Mouse (Mus musculus): ENCODE data around the gene Tomm6. TPM values are rescaled to one million over a fixed set of nuclear protein-coding genes. Genes with fewer than 3 reads are reported as not detected.

Gene Tomm6
- 327 and 354 TPM in 2 replicates for polyA plus RNA-seq (2016; fragmentation: Nextera tagmentation; extraction: Ambion mirVana)

DNA sequence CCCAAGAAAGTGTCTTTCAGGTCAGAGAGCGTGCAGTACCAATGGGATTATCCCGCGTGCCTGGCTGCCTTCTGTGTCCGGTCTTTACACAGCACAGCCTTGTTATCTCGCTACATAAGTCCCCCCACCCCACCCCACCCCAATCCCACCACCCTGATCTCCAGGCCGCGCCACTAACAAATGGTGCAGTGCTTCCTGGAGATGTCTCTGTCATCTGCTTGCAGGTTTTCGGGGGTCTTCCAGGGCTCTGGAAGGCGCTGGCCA, at the start of gene Tomm6:
Tomm6 (minus strand) TSS at position 43 of the 264 bp plus-strand sequence.
- H3K36me3 ChIP-seq = peaks cover 16% of the 10 kb centered on the region
- 0% methylated on average over 9 of the region's 9 CpGs for WGBS
- H3K4me2 ChIP-seq (replicated peaks) = peak within 1 kb of the TSS; percentile 86
- H3K4me3 ChIP-seq = peak within 1 kb of the TSS; percentile 72
- H3K9ac ChIP-seq = peak within 1 kb of the TSS; percentile 84
- peak within 1 kb of the TSS; percentile 77 for H3K27ac ChIP-seq
- peaks cover 22% of the 10 kb centered on the region for H3K4me1 ChIP-seq
- no peak for ATAC-seq (ENCODE audit: low FRiP score, low read depth)
- no peaks in the 10 kb centered on the region for H3K9me3 ChIP-seq
- no peaks in the 10 kb centered on the region for H3K27me3 ChIP-seq (replicated peaks)

DNA sequence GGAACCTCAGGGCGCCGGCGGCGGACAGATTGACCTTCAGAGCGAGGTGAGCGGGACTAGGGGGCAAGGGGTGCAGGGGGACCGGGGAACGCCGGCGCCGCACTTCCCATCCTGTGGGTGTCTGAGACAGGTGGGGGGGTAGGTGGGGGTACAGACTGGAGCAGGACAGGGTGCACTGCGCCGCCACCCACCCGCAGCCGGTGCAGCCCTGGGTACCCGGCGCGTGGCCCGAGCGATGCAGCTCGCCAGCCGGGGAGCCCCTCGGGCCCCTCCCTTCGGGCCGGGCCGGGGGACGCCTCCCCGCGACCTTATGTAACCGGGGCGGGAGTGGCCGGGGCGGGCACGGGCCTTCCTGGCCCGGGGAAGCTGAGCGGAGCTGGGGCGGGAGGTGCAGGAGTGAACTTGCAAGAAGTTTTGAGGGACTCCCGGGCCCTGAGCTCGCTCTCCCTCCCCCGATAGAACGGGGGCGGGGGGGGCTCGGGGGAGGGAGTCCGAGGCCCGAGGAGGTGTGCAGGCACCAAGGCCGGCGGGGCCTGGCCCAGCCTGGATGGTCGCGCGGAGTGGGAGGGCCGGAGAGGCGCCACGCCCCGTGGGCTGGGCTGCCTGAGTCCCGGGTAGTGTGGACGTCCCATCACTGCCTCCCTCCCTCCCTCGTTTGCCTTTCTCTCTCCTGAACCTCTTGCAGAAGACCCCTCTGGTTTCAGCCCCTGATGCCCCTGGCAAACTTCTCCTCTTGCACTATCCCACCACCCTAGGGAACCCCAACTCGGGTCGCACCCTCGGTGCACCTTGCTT, 49.3 kb upstream of the Tomm6 start:
- peak; percentile 82 for ATAC-seq (ENCODE audit: low FRiP score, low read depth)
- peak overlapping the region; percentile 53 for H3K9ac ChIP-seq
- under 1% methylated on average over 58 of the region's 60 CpGs for WGBS
- peaks cover 26% of the 10 kb centered on the region for H3K4me1 ChIP-seq
- no peak overlapping the region for H3K27ac ChIP-seq
- no peaks in the 10 kb centered on the region for H3K36me3 ChIP-seq
- H3K4me2 ChIP-seq (replicated peaks) = peak overlapping the region; percentile 94
- H3K27me3 ChIP-seq (replicated peaks) = peaks cover 32% of the 10 kb centered on the region
- peak overlapping the region; percentile 47 for H3K4me3 ChIP-seq
- H3K9me3 ChIP-seq = no peaks in the 10 kb centered on the region

DNA sequence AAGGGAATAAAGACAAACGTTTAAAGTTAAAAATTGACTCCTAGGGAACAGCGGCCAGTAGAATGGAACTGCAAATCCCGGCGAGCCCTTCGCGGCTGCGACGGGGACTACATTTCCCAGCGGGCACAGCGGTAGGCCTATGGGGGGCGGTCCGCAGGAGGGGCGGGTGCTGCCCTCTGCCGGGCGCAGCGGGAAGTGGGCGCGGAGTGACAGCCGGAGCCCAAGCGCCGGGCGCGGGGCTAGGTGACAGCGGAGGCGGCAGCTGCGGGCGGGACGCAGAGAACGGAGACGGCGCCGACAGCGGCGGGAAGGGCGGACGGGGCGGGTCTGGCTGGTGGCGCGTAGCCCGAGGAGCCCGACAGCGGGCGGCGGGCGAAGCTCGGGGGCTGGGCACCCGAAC, 48.7 kb upstream of the Tomm6 start, which contains the start of gene Tfeb:
Tfeb (plus strand) TSS at position 175 of the 400 bp plus-strand sequence.
- Histone ChIP-seq H3K4me3 (peak within 1 kb of the TSS; percentile 47), H3K27me3 (replicated peaks) (peaks cover 32% of the 10 kb centered on the region), H3K9ac (peak within 1 kb of the TSS; percentile 53), H3K36me3 (no peaks in the 10 kb centered on the region), H3K27ac (no peak within 1 kb of the TSS), H3K9me3 (no peaks in the 10 kb centered on the region), H3K4me2 (replicated peaks) (peak within 1 kb of the TSS; percentile 94), H3K4me1 (peaks cover 26% of the 10 kb centered on the region)
- ATAC-seq (ENCODE audit: low FRiP score, low read depth) = peak; percentile 78
- under 1% methylated on average over 47 of the region's 47 CpGs for WGBS

DNA sequence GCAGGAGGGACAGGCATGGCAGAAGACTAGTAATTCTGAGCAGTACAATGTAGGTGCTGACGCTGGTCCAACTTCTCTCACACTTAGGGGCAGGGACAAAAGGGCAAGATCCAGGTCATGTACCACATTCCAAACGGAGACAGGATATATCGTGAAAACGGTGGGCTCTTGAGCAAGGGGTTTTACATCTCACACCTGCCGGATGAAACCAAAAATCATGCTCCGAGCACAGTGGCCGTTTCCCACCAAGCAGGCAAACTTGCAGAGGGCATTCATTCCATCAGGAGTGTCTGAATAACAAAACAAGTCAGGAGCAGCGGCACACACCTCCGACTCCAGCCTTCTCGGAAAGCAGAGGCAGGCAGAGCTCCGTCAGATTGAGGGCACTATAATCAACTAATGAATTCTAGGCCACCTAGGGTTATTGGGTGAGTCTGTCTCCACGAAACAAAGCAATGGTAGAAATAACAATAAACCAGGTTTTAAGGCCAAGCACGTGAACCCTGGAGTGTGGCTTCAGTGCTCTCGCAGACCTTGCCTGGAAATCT, 47.4 kb upstream of the Tomm6 start:
- Histone ChIP-seq H3K27ac (no peak overlapping the region), H3K4me3 (no peak overlapping the region), H3K9ac (no peak overlapping the region), H3K4me1 (peaks cover 26% of the 10 kb centered on the region), H3K36me3 (no peaks in the 10 kb centered on the region), H3K4me2 (replicated peaks) (no peak overlapping the region), H3K9me3 (no peaks in the 10 kb centered on the region), H3K27me3 (replicated peaks) (peaks cover 27% of the 10 kb centered on the region)
- no peak for ATAC-seq (ENCODE audit: low FRiP score, low read depth)
- WGBS = 69% methylated on average over 14 of the region's 14 CpGs

DNA sequence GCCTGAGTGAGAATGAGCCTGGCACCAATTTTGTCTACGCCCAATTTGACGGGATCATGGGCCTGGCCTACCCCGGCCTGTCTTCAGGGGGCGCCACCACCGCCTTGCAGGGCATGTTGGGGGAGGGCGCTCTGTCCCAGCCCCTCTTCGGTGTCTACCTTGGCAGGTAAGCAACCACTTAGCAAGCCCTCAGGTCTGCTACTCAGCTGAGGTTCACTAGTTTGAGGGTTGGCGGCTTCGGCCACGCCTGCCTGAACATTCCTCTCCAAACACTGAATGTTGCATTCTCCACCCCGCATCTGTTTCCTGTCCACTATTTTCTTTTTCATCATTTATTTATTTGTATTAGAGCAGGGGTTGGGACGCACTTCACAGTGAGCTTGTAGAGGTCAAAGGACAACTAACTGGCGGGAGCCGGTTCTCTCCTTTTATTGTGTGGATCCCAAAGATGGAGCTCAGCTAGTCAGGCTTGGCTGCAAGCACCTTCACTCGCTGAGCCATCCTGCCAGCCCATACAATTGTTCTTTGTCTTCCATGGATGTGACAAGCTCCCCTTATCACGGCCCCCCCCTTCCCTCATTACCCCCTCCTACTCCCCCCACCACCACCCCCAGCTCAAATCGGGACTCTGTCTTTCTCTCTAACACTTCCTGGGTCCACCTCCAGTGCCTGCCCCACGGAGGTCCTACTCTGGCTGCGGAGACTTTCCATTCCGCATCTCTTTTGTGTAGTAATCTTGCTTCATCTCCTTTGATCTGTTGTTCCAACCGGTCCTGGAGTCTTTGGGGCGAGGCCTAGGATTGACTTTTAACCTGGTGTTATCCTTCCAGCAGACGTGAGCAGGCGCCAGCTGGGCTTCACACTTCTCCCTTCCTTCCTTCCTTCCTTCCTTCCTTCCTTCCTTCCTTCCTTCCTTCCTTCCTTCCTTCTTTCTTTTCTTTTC, 42.7 kb upstream of the Tomm6 start:
- Histone ChIP-seq H3K9ac (no peak overlapping the region), H3K27ac (no peak overlapping the region), H3K4me1 (no peaks in the 10 kb centered on the region), H3K27me3 (replicated peaks) (no peaks in the 10 kb centered on the region; the same call in 1 of the 2 replicates), H3K36me3 (no peaks in the 10 kb centered on the region), H3K4me3 (no peak overlapping the region), H3K4me2 (replicated peaks) (no peak overlapping the region), H3K9me3 (no peaks in the 10 kb centered on the region)
- WGBS = 56% methylated on average over 24 of the region's 24 CpGs
- ATAC-seq (ENCODE audit: low FRiP score, low read depth) = no peak

DNA sequence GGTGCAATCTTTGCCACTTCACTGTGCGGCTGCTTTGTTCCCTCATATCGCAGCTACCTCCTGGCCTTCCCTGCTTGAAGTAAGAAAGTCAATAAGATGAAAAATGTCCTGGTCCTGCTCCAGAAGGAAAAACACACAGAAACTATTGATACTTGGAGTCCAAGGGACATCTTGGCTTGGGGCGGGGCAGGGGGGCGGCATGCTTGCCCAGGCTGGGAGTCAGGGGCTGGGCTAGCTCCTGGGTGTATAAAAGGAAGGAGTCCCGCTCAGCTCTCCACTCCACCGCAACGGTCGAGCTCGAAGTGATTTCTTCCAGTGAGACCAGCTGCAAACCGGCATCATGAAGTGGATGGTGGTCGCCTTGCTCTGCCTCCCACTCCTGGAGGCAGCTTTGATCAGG, 38.4 kb upstream of the Tomm6 start, which contains the start of gene Pgc:
Pgc (plus strand) TSS at position 277 of the 400 bp plus-strand sequence.
- no peak within 1 kb of the TSS for H3K4me3 ChIP-seq
- WGBS = 79% methylated on average over 11 of the region's 11 CpGs
- H3K36me3 ChIP-seq = no peaks in the 10 kb centered on the region
- no peaks in the 10 kb centered on the region for H3K9me3 ChIP-seq
- H3K4me2 ChIP-seq (replicated peaks) = no peak within 1 kb of the TSS
- no peak within 1 kb of the TSS for H3K27ac ChIP-seq
- no peak within 1 kb of the TSS for H3K9ac ChIP-seq
- H3K27me3 ChIP-seq (replicated peaks) = no peaks in the 10 kb centered on the region
- ATAC-seq (ENCODE audit: low FRiP score, low read depth) = no peak
- no peaks in the 10 kb centered on the region for H3K4me1 ChIP-seq

DNA sequence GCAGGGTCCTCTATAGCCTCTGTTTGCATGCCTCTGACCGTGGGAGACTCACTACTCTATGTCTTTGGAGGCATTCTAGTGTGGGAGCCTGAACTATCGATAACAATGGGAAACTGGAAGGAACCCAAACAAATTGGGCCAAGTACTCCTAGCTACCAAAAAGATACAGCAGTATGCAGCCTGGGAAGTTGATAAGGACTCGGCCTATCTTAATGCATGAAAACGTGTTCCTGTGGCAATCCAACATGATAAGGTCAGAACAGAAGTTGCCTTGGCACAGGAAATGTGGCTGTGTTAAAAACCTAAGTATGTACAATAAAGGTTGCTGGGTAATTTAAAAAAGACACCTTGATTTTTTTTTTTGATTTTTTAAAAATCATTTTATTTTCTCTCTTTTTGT, 33.0 kb upstream of the Tomm6 start:
- Histone ChIP-seq H3K9me3 (no peaks in the 10 kb centered on the region), H3K4me1 (no peaks in the 10 kb centered on the region), H3K4me3 (no peak overlapping the region), H3K27me3 (replicated peaks) (no peaks in the 10 kb centered on the region), H3K4me2 (replicated peaks) (no peak overlapping the region), H3K9ac (no peak overlapping the region), H3K36me3 (no peaks in the 10 kb centered on the region), H3K27ac (no peak overlapping the region)
- ATAC-seq (ENCODE audit: low FRiP score, low read depth) = no peak
- WGBS = 92% methylated on average over 4 of the region's 4 CpGs

DNA sequence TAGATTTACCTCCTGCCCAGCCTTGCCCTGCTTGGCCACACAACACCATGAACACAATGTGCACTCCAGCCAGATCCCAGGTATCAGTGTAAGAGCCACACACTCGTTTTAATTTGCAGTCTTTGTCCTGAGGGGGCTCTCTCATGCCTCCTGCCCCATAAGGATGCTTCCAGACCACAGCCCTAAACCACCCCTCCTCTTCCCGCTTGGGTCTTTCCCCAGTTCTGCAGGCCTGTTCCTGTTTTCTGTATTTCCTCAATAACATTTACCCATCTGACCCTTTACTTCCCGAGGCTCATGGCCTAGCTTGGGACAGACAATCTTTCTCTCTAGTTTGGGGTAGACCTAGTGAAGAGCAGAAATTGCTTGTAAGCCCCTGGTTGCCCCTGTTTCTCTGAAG, 26.9 kb upstream of the Tomm6 start:
- no peak for ATAC-seq (ENCODE audit: low FRiP score, low read depth)
- Histone ChIP-seq H3K9me3 (no peaks in the 10 kb centered on the region), H3K4me2 (replicated peaks) (no peak overlapping the region), H3K9ac (no peak overlapping the region), H3K27ac (no peak overlapping the region), H3K4me3 (no peak overlapping the region), H3K27me3 (replicated peaks) (no peaks in the 10 kb centered on the region), H3K4me1 (no peaks in the 10 kb centered on the region), H3K36me3 (no peaks in the 10 kb centered on the region)
- WGBS = 59% methylated on average over 3 of the region's 3 CpGs

DNA sequence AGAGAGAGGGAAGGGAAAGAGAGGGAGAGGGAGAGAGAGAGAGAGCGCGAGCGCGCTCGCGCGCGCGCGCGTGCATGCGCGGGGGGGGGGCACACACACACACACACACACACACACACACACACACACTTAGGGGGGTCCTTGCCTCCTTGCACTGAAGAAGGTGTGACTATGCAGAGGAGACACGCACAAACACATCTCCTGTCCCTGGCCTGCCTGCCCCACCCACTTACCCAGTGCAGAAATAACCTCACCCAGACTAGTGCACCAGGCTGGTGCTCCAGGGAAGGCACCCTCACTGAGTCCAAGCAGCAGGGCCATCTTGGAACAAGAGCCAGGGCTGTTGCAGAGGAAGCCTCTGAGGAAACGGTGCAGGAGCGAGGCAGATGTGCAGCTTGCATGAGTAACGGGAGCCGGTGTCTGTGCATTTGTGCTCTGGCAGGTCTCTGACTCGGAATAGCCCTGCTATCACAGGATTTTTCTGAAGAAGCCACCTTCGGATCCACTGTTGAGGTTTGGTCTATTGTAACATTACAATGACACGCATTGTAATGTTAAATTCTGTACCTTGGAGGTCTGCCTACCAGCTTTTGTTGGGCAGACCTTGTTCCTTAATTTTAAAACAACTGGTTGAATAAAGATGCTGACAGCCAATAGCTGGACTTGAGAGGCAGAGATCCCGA, 24.8 kb upstream of the Tomm6 start:
- 45% methylated on average over 17 of the region's 22 CpGs for WGBS

DNA sequence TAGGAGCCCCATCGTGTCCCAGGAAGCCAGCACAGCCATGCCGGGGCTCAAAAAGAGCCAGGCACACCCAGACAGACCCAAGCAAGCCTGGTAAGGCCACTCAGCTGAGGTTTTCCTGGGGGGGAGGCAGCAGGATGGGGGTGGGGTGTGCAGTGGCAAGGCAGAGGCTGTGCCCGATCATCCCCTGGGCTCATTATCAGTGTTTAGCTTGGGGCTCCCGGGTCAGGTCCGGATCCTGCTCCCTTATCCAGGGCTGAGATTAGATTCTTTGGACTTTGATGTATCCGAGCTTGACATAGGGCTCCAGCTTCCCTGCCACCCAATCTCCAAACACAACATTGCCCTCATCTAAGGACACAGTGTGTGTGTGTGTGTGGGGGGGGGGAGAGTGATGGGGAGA, 23.7 kb upstream of the Tomm6 start:
- Histone ChIP-seq H3K9me3 (no peaks in the 10 kb centered on the region), H3K27ac (no peak overlapping the region), H3K4me2 (replicated peaks) (no peak overlapping the region), H3K4me1 (no peaks in the 10 kb centered on the region), H3K27me3 (replicated peaks) (no peaks in the 10 kb centered on the region), H3K36me3 (no peaks in the 10 kb centered on the region), H3K9ac (no peak overlapping the region), H3K4me3 (no peak overlapping the region)
- ATAC-seq (ENCODE audit: low FRiP score, low read depth) = no peak
- 82% methylated on average over 6 of the region's 6 CpGs for WGBS

More for the DNA sequence above, 24.8 kb upstream of the Tomm6 start:
- H3K4me2 ChIP-seq (replicated peaks) = no peak overlapping the region
- H3K9ac ChIP-seq = no peak overlapping the region
- no peaks in the 10 kb centered on the region for H3K4me1 ChIP-seq
- ATAC-seq (ENCODE audit: low FRiP score, low read depth) = no peak
- H3K4me3 ChIP-seq = no peak overlapping the region
- no peaks in the 10 kb centered on the region for H3K36me3 ChIP-seq
- no peak overlapping the region for H3K27ac ChIP-seq
- no peaks in the 10 kb centered on the region for H3K27me3 ChIP-seq (replicated peaks)
- no peaks in the 10 kb centered on the region for H3K9me3 ChIP-seq

DNA sequence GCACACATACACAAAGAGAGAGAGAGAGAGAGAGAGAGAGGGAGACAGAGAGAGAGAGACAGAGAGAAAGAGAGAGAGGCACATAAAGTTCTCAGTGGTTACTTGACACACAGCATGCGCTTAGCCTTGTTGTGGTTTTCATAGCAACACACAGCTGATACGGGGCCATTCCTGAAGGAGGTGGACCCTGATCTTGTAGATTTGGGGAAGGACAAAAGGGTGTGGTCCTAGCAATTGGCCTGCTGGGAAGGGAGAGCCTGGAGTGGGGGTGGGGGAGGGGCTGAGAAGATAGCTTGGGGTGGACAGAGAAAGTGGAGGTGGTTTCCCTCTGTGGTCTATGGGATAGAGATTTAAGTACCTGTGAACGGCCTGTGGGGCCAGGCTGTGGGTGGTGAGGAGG, 21.9 kb upstream of the Tomm6 start:
- Histone ChIP-seq H3K9ac (no peak overlapping the region), H3K36me3 (no peaks in the 10 kb centered on the region), H3K9me3 (no peaks in the 10 kb centered on the region), H3K27me3 (replicated peaks) (no peaks in the 10 kb centered on the region), H3K4me1 (no peaks in the 10 kb centered on the region), H3K4me3 (no peak overlapping the region), H3K4me2 (replicated peaks) (no peak overlapping the region), H3K27ac (no peak overlapping the region)
- ATAC-seq (ENCODE audit: low FRiP score, low read depth) = no peak
- 76% methylated on average over 3 of the region's 3 CpGs for WGBS

DNA sequence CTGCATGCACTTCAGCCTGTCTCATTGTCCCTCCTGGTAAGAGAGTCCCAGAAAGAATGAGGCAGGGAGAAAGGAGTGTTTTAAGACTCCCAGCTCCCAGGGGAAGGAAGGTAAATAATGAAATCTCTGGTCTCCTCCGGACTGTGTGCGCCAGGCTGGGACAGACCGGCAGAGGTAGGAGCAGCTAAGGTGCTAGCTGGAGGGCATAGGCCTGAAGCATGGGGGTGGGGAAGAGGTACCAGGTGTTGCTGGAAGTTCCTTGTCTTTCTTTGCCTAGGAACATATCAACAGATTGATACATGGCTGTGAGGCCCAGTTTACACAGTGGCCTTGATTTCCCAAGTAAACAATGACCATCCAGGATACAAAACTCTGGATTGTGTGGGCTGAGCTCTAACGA, 20.8 kb upstream of the Tomm6 start:
- no peak overlapping the region for H3K9ac ChIP-seq
- H3K36me3 ChIP-seq = 0 out of 2 replicates have a peak, but pooled peaks cover 4% of the 10 kb centered on the region
- no peak overlapping the region for H3K27ac ChIP-seq
- 78% methylated on average over 4 of the region's 4 CpGs for WGBS
- H3K9me3 ChIP-seq = no peaks in the 10 kb centered on the region
- ATAC-seq (ENCODE audit: low FRiP score, low read depth) = no peak
- 0 out of 2 replicates have a peak, but pooled peaks cover 4% of the 10 kb centered on the region for H3K27me3 ChIP-seq (replicated peaks)
- no peaks in the 10 kb centered on the region for H3K4me1 ChIP-seq
- H3K4me3 ChIP-seq = no peak overlapping the region
- H3K4me2 ChIP-seq (replicated peaks) = no peak overlapping the region
